Mouse (Mus musculus) left cerebral cortex, adult 8-10 months (tissue): Measurements from ENCODE around the gene Jade2. TPM values are rescaled to one million over a fixed set of nuclear protein-coding genes. Genes with fewer than 3 reads are reported as not detected.

ENCODE experiments used
- DNase-seq, 2 experiments: peaks; one replicate each; pipeline ENCODE4 v3.0.0; 2022; ENCODE audit warnings: low spot score in 2 of 2
- total RNA-seq, 4 experiments: library from RNA; stranded (reverse); gene quantifications; 2 replicates each; pipeline ENCODE4 v1.2.4; 2022

The Jade2 gene
- total RNA-seq, 4 experiments from 2014 or later, result 53.5 to 60.9 (median 57.6) TPM

DNA sequence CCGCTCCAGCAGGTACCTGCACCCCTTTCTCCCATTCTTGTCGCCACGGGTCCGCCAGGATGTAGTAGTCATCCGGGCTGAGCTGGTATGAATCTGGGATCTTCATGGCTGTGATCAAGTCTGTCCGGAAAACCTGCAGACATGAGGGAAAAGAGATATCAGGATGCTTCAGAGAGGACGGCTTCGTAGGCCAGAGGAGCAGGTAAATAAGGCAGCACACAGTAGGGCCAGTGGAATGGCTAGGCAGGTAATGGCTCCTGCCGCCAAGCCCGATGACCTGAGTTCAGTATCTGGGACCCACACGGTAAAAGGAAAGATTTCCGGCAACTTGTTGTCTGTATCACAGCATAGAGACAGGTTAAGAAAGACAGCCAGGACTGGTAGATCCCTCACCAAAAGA is 21.9 kb downstream of the Jade2 start:
- DNase-seq, result no peak

DNA sequence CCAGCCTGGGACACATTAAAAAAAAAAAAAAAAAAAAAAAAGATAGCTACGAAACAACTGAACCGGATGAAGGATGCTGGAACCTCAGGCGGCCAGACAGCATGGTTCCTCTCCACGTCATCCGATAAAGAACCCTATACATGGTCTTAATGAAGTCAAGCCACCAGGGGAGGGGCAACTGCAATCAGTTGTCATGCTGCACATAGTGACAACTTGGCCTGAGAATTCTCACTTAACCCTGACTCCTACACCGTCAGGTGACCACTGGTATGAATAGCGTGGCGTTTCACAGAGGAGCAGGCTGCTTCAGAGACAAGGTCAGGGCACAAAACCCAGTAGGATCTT is 23.4 kb downstream of the Jade2 start:
- DNase-seq, result no peak

DNA sequence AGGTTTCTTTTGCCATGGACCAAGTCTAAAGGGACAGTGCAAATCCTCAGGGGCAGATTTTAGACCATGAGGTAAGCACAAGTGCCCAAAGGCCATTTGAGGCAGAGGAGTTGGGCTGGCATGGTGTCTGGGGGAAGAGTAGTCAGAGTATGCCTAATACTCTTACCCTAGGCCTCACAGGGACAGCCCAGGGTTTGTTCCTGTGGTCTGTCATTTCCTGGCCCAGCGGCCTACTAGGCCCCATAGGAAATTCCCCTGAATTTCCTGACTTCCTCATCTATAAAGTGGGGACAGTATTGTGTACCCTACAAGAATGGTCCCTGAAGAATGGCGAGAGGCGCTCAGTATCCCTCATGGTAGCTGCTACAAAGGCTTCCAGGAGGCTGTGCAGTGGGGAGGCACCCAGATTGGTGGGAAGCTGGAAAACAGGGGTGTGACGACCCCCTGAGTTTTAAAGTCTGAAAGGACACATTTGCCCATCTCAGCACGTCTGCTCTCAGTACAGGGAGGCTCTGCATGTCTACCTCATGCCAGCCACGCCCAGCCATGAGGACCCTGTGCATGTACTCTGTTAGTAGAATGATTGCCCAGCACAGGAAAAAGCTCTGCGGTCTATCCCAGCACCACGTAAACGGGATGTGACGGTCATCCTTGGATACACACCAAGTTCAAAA is 23.9 kb downstream of the Jade2 start:
- no peak for DNase-seq

DNA sequence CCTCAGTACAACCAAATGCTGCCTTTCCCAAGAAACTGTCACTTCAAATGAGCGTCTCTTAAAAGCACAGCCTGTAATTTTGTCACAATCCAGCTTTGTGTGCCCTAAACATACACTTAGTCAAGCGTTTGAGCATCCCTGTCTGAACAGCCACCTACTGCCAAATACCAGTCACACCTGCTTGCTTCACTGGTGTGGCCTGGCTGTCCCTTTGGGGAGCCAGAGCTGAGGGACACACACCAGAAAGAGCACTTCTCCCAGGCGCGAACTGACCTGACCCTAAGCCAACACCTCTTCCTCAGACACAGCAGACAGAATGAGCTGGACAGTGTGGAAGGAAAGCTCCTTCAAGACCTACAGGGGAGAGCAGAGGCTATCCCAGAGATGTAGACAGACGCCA is 24.5 kb downstream of the Jade2 start:
- no peak for DNase-seq

DNA sequence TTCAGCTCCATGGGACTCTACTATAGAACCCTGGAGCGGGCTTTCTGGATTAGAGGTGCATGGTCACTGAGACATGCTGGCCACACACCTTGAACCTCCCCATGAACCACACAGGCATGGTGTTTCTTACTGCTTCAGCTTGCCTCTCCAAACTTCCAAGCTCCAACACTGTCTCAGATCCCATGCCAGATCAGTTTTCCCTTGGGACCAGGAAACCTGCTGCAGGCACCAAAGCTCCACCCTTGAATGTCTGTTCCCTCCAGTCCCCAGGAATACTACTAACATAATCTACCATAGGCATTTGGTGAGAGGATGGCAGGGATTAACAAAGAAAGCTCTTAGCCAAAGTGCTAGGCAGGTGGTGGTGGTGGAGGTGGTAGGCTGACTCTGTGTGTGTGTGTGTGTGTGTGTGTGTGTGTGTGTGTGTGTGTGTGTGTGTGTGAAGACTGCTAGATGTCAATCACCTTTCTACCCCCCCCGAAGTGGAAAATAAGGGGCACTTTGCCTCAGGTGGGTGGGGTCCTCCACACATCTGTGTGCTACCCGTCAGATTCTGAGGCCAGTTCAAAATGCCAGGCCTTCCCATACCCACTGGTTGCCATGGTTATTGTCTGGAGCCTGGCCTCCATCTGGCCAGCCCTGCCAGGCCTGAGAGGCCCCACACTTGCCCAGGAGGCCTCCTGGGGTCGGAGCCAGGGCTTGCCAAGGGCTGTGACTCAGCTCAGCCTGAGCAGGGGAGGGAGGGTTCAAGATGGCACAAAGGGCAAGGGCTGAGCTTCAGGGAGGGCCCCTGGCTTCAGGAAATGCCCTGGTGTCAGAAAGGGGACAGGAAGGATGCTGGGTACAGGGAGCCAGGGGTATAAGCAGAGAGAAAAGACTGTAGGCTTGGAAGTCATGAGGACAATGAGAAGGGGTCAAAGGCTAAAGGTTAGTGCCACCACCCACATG is 25.2 kb downstream of the Jade2 start:
- peak in 1 of 2 experiments; percentile 53 for DNase-seq

DNA sequence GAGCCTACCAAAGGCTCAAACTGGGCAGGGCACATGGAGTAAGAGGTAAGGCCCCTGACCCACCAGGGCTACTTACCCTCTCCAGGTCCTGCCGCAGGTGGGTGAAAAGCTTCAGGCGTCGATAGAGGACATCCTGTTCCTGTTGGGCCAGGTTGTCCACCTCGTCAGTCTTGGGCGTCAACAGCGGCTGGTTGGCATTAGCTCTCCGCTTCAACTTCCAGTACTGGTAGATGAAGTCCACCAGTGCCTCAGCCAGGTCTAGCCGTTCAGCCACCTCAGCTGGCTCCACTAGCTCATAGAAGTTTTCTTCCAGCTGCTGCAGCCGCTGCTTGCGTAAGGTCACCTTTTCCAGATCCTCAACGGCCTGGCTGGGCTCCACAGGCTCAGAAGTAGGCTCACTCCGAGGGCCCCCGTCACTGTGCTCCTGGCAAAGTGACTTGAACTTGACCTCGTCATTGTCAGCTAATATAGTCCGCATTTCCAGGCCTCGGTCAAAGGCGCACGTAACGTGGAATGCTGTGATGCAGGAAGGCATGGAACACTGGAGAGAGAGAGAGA is 32.5 kb downstream of the Jade2 start:
- no peak for DNase-seq

DNA sequence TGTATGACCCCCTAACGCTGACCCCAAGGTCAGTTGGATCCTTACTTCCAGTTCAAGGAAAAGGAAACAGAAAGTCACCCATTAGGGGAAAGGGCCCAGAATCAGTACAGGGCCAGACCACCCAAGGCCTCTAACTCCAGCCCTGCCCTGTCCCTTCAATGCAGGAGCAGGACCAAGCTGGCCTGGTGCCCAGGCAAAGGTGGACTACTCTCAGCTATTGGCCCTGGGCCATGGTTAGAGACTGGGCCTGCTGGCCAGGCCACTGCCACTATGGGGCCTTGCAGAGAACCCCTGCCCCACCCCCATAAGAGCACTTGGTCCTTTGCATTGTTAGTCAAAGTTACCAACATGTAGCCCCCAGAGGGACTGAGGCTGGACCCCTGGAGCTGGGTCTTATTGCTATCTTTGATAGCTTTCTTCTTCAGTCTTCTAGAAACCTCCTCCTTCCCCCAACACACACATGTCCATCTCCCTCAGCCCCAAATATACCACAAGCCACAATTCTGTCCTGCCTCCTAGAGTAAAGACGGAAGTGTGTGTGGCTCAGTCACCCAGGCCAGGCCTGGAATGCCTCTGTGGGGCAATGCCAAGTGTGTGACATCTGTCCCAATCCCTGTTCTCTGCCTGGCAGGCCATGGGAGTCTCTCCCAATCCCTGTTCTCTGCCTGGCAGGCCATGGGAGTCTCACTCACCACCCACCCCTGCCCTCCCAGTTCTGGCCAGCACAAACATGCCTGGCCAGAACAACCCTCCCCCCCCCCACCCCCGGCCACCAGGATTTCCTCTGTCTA is 33.3 kb downstream of the Jade2 start:
- DNase-seq, result no peak

DNA sequence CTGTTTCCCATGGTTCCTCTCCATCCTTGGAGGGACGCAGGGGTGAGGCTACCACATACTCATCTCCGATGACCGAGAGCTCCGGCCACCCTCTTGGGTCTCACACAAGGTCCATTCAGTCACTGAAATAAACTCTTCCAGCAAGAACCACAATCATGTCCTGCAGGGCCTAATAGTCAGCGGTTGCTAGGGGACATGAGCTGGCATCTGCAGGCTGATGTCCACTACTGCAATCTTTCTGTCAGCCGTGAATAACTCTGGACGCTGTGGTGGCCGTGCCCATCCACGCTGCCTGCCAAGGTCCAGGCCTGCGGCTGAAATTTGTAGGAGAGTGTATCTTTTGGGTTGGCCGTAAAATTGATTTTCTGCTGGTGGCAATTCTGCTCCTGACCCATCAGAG is 34.2 kb downstream of the Jade2 start:
- DNase-seq, result no peak

DNA sequence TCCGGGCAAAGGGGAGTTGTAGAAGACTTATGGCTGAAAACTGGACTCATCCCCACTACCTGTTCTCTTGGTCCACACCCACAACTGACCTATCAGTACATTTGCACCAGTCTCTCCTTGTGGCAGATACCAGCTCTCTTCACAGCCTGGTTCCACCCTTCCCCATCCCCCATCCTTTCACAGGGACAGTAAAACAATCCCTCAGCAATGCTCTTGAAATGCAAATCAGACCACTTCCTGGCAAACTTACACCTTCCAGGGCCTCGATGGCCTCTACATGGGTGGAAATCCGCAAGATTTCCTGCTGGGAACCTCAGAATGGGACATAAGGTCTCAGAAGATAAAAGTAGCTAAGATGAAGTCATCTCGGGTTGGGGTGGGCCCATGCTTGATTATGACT is 34.7 kb downstream of the Jade2 start:
- no peak for DNase-seq

DNA sequence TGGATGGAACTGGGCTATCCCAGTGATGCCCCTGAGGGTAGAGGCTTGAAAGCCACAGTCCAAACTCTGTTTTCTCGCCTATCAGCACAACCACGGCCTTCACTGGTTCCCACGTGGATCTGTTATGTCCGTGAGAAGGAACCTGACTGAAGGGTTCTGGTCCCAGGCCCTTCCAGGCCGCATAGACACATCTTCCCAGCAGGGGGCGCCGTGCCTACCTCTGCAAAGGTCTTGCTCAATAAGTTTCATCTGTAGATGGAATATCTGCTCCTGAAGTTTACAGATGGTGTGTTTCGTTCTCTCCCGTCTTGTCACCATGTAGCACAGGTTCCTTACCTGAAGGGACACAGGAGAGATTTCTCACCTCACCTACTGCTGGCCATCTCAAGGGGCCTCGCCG is 36.6 kb downstream of the Jade2 start:
- DNase-seq, result peak in 1 of 2 experiments; percentile 64

DNA sequence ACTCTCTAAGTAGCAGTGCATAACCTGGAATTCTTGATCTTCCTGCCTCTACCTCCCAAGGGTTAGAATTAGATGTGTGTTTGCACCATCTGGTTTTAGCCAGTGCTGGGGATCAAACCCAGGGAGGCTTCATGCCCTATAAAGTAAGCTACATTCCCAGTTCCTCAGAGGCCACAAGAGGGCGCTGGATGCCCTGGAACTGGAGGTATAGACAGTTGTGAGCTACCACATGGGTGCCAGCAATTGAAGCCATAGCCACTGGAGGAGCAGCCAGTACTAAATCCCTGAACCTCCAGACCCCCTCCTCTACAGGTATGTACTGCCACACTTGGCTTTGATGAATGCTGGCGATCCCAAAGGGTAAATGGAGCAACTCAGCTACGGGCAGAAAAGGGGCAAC is 37.5 kb downstream of the Jade2 start:
- no peak for DNase-seq

DNA sequence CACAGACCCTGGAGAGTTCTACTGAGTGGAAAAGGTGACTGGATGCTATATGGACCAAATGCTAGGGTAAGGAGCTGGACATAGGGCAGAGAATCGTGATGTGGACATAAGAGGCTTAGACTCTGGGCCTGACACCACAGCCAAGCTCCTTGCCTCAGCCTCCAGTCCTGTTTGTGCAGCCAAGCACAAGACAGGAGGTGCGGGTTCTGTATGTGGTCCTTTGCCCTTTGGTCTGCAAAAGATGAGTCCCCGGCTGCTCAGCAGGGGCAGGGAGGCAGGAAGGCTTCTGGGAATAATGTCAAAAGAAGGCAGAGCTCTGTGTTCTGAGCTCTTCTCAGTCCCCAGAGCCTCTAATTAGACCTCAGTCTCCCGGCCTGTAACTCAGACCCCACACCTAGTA is 38.6 kb downstream of the Jade2 start:
- DNase-seq, result no peak

DNA sequence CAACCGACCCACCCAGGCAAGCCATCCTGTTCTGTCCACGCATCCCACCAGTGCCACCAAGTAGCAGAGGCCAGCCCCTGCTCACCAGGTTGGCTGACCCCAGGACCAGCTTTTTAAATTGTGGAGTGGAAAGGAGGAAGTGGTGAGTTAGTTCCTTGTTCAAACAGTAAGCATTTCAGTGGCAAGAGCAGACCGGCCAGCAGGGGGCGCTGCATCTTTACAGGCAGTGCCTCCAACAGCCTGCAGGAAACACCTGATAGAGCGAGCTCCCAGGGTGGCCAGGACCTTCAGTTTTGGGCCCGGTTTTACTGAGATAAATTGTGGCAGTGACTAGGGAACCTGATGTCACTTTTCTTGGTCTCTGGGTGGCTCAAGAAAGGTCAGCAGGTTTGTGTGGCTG is 39.7 kb downstream of the Jade2 start:
- peak; percentile 66 to 80 for DNase-seq

DNA sequence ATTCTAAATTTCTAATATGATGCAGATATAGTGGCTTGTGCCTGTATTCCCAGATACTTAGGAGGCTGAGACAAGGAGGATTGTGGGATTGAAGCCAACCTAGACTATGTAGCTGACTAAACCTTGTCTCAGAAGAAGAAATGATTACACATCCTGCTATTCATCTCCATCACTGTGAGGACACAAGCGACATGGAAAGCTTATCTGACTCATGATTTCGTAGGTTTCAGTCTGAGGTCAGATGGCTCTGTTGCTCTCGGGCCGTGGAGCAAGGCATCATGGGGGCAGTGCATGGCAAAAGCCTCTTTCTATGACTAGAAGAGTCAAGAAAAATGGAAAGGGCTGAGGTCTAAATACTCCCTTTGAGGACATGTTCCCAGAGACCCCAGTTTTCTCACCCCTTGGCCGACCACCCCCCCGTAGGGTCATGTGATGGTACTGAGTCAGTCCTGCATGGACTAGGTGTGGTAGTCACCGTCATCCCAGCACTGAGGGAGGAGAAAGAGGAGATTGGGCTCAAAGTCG is 45.4 kb downstream of the Jade2 start:
- DNase-seq, result no peak

DNA sequence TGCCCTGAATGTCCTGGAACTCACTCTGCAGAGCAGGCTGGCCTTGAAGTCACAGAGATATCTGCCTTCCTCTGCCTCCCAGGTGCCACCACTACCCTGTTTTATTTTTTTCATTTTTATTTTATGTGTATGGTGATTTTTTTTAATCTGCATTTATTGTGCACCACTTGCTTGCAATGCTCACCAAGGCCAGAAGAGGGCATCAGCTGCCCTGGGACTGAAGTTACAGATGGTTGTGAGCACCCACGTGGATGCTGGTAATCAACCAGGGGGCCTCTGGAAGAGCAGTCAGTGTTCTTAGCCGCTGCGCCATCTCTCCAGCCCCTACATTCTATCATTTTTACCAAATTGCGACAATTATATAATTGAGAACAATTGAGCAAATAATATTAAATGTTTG is 46.2 kb downstream of the Jade2 start:
- DNase-seq, result no peak

DNA sequence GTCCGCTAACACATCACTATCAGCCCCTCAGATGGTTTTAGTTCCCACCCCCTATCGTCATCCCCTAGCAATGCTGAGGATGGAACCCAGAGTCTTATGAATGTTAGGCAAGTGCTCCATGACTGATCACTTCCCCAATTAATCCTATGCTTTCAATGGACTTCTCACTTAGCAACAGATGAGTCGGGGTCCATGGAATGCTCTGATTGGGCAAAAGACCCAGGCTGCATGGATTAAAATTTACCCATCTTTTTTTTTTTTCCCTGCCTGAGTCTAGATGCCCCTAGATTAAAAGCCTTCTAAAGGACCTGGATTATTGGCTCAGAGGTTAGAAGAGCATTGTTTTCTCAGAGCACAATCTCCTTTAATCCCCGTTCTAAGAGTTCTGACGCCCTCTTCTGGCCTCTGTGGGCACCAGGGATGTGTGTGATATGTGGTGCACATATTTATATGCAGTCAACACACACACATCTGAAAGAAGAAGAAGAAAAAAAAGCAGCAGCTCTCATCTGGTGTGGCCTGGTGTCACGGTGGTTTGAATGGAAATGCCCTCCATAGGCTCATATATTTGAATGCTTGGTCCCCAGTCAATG is 47.7 kb downstream of the Jade2 start:
- DNase-seq, result no peak

DNA sequence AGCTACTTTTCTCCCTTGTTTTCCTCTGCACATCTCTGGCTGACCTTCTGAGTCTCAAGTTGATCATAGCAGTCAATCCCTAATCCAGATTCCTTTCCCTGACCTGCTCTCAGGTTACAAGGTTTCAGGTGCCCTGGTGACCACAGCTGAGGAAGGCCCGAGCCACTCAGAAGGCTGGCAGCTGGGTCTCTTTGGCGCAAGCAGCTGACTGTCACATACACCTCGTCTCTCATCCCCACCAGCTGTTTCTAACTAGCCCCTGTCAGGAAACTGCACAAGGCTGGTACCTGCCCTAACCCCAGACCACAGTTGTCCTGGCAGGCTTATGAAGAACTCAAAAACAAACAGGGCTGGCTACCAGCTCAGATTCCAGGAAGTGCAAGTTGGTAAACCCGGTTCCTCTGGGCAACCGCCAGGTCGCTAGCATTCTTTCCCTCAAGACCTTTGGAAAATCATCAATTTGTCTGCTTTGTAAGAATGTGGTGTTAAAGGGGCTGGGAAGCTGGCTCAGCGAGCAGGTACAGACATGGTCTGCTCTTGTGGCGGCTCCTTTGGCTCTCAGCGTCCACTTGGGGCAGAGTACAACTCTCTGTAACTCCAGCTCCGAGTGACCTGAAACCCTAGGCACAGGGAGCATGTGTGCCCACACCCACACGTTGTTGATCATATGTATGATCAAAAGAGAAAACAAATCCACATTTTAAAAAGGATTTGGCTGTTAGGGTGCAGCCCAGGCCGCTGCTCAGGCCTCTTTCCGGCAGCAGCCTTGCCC is 50.2 kb downstream of the Jade2 start:
- no peak for DNase-seq

DNA sequence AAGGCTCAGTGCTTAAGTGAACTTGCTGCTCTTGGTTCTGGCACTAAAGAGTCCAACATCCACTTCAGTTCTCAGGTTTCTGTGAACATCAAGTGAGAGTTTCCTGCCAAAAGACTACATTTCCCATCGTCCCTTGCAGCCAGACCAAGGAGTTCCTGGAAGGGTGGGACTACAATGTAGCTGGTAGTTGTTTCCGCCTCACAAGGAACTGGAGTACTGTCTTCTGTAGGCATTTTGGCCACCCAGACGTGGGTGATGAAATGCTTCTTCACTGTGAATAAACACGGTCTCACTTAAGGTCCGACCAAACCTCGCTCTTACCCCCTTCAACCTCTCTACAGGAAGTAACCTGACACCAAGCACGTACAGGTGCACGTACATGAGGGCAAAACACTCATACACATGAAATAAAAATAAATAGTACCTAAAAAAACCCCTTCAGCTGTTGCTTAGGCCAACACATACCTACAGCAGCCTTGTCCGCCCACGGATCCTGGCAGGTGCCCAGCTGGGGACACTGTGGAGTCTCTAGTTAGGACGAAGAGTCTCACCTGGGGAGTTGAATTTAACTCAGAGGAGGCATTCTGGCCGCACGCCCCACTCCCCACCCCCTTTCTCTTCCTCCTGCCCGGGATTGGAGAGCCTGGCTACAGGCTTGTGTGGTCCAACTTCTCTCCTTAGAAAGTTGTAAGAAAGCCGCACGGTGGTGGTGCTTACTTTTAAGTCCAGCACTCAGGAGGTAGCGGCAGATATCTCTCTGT is 52.1 kb downstream of the Jade2 start:
- DNase-seq, result peak; percentile 43 to 66

DNA sequence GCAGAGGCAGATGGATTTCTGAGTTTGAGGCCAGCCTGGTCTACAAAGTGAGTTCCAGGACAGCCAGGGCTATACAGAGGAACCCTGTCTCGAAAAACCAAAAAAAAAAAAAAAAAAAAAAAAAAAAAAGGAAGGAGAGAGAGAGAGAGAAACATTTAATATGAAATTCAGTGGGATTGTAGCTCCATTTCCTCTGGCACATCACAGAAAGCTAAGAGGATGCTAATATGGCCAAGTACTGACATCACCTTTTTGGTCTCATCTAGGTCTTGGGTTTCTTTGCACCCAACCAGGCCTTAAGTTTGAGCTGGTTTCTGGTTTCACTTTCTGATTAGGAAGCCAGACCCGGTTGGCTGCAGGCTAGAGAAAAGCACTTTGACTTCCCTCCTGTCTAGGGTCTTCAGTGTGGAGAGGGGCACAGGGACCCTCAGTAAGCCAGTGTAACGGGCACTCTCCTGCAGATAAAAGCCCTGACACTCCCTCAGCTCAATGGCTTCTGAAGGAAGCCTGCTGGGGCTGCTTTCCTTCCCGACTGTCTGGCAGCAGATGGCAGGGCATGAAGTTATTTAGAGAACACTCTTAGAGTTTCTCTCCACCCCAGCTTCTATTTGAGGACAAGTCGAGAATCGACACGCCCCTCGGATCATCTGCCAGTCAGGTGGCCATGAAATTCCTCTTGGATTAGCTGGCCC is 56.7 kb downstream of the Jade2 start:
- DNase-seq, result peak in 1 of 2 experiments; percentile 55
